Mouse (Mus musculus) neural tube, embryonic 13.5 days (tissue): Measurements from ENCODE around the gene AU018091. TPM values are rescaled to one million over a fixed set of nuclear protein-coding genes. Genes with fewer than 3 reads are reported as not detected.
A peak's percentile ranks its signal among the peaks of the same experiment; 100 is the strongest.
"Not testable (repeated sequence)": the region's sequence is repeated elsewhere in the genome, so short reads cannot be mapped to it uniquely, and the experiment has no call there.

Experiments
- ATAC-seq: fragments of 200-750 bp; cut with Nextera tagmentation; 2 replicates; pipeline ENCODE4 v1.8.0; 2017; ENCODE audit warnings: low read depth, mild to moderate bottlenecking, moderate TSS enrichment, moderate library complexity
- H3K27ac ChIP-seq: fragments of 300-500 bp; sonication (generic); replicated peaks from 2 replicates; pipeline ENCODE4 v1.5.1; 2015; ENCODE audit warnings: moderate library complexity, mild to moderate bottlenecking, inconsistent platforms
- H3K27me3 ChIP-seq: fragments of 300-500 bp; sonication (generic); 2 replicates; pipeline ENCODE4 v1.6.1; 2015; ENCODE audit warnings: mild to moderate bottlenecking, inconsistent platforms
- H3K36me3 ChIP-seq: fragments of 300-500 bp; sonication (generic); 2 replicates; pipeline ENCODE4 v1.6.1; 2015; ENCODE audit warnings: mild to moderate bottlenecking, inconsistent platforms
- H3K4me1 ChIP-seq: fragments of 300-500 bp; sonication (generic); replicated peaks from 2 replicates; pipeline ENCODE4 v1.6.1; 2015; ENCODE audit warnings: inconsistent platforms
- H3K4me2 ChIP-seq: fragments of 300-500 bp; sonication (generic); 2 replicates; pipeline ENCODE4 v1.6.1; 2015; ENCODE audit warnings: inconsistent platforms, mild to moderate bottlenecking, moderate library complexity
- H3K4me3 ChIP-seq: fragments of 300-500 bp; sonication (generic); 2 replicates; pipeline ENCODE4 v1.5.1; 2015; ENCODE audit warnings: mild to moderate bottlenecking, inconsistent platforms
- H3K9ac ChIP-seq: fragments of 300-500 bp; sonication (generic); 2 replicates; pipeline ENCODE4 v1.6.1; 2015; ENCODE audit warnings: moderate library complexity, mild to moderate bottlenecking, inconsistent platforms
- H3K9me3 ChIP-seq: fragments of 300-500 bp; sonication (generic); 2 replicates; pipeline ENCODE4 v1.6.1; 2016; ENCODE audit warnings: inconsistent platforms
- WGBS: fragments of 180-500 bp; shearing (Covaris S2); methylation state at CpG from one replicate; pipeline ENCODE4 v1.1.7; 2015; 5-methylcytosine and 5-hydroxymethylcytosine counted together
- microRNA counts: library from miRNA; unstranded; fragments of <30 nt; microRNA quantifications from one replicate; lab custom pipeline; 2016
- microRNA-seq: library from miRNA; unstranded; fragments of <30 nt; microRNA quantifications from one replicate; pipeline ENCODE4, GENCODE M21; 2016
- polyA plus RNA-seq: library from polyadenylated mRNA; unstranded; fragments of >200 nt; fragmentation: Nextera tagmentation; extraction: Ambion mirVana; gene quantifications from 2 replicates; pipeline ENCODE4 v1.2.1, GENCODE M21; 2015

AU018091 gene
- polyA plus RNA-seq, 1 experiment from 2014 or later: not detected

GRCm38 (mm10) chr7:3164381-3164780 is 4.6 kb downstream of the AU018091 start:
- H3K36me3 ChIP-seq: no peaks in the 10 kb centered on the region
- H3K4me2 ChIP-seq: no peak overlapping the region
- no peak for ATAC-seq
- 0 out of 2 replicates have a peak, but pooled peaks cover 10% of the 10 kb centered on the region for H3K9me3 ChIP-seq
- H3K4me3 ChIP-seq: no peak overlapping the region
- no peak overlapping the region for H3K9ac ChIP-seq
- no peak overlapping the region for H3K27ac ChIP-seq
- 83% methylated on average over 6 of the region's 6 CpGs for WGBS
- no peaks in the 10 kb centered on the region for H3K4me1 ChIP-seq
- no peaks in the 10 kb centered on the region for H3K27me3 ChIP-seq

GRCm38 (mm10) chr7:3150376-3150775 is 18.6 kb downstream of the AU018091 start:
- H3K4me3 ChIP-seq: no peak overlapping the region
- no peaks in the 10 kb centered on the region for H3K27me3 ChIP-seq
- no peaks in the 10 kb centered on the region for H3K36me3 ChIP-seq
- ATAC-seq: no peak
- H3K4me1 ChIP-seq: no peaks in the 10 kb centered on the region
- no peak overlapping the region for H3K4me2 ChIP-seq
- peaks cover 17% of the 10 kb centered on the region for H3K9me3 ChIP-seq
- no peak overlapping the region for H3K9ac ChIP-seq
- WGBS: 88% methylated on average over 1 of the region's 1 CpGs
- H3K27ac ChIP-seq: no peak overlapping the region

DNA sequence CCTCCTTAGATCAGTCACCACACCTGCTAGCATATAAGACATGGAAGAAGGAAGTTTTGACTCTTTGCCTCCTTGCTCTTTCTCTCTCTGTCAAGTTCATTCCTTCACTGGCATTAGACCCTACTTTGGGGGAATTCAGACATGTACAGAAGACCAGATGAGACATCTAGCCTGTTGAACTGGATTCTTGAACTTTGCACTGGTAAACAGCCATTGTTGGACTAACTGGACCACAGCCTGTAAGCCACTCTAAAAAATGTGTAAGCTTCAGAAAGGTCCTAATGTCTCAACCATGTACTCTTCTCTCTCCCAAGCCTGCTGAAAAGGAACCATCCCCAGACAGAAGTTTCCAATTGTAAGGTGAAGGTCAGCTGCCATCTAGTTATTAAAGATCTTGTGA is 22.9 kb downstream of the AU018091 start:
- no peak for ATAC-seq
- H3K4me1 ChIP-seq: no peaks in the 10 kb centered on the region

DNA sequence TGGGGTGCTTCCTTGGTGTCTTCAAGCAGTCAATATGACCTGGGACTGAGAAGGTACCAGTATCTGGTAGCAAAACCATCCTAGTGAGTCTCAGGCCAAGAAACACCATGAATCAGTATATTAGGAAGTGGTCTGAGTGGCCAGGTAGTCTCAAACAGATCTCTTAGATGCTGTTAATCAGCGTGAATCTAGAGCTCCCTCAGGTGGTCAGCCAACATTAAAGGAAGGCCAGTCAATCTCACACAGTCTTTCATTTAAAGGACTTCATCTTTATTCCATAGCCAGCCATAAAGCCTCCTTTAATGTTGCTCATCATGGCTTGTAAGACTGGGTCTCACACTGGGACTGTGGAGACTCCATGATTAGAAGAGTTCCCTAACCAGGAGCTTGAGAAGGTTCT is 25.7 kb downstream of the AU018091 start:
- no peak for ATAC-seq

More for the DNA sequence above, 22.9 kb downstream of the AU018091 start:
- no peak overlapping the region for H3K27ac ChIP-seq
- no peak overlapping the region for H3K4me2 ChIP-seq
- H3K27me3 ChIP-seq: no peaks in the 10 kb centered on the region
- H3K9ac ChIP-seq: no peak overlapping the region
- no peak overlapping the region for H3K4me3 ChIP-seq
- H3K36me3 ChIP-seq: no peaks in the 10 kb centered on the region
- peaks cover 18% of the 10 kb centered on the region for H3K9me3 ChIP-seq

GRCm38 (mm10) chr7:3135606-3136005 is 33.4 kb downstream of the AU018091 start:
- H3K27me3 ChIP-seq: no peaks in the 10 kb centered on the region
- no peak overlapping the region for H3K4me3 ChIP-seq
- 78% methylated on average over 4 of the region's 4 CpGs for WGBS
- H3K36me3 ChIP-seq: no peaks in the 10 kb centered on the region
- no peaks in the 10 kb centered on the region for H3K4me1 ChIP-seq
- H3K27ac ChIP-seq: no peak overlapping the region
- ATAC-seq: no peak
- H3K9ac ChIP-seq: no peak overlapping the region
- no peak overlapping the region for H3K4me2 ChIP-seq
- peaks cover 27% of the 10 kb centered on the region for H3K9me3 ChIP-seq

More for the DNA sequence above, 25.7 kb downstream of the AU018091 start:
- no peak overlapping the region for H3K9ac ChIP-seq
- no peak overlapping the region for H3K4me2 ChIP-seq
- no peak overlapping the region for H3K27ac ChIP-seq
- no peaks in the 10 kb centered on the region for H3K27me3 ChIP-seq
- no peak overlapping the region for H3K4me3 ChIP-seq
- H3K36me3 ChIP-seq: no peaks in the 10 kb centered on the region
- 15% methylated on average over 1 of the region's 1 CpGs for WGBS
- H3K9me3 ChIP-seq: peaks cover 17% of the 10 kb centered on the region
- no peaks in the 10 kb centered on the region for H3K4me1 ChIP-seq

- Histone ChIP-seq H3K4me3 (no peak overlapping the region), H3K27me3 (no peaks in the 10 kb centered on the region), H3K9ac (no peak overlapping the region), H3K36me3 (no peaks in the 10 kb centered on the region), H3K4me1 (no peaks in the 10 kb centered on the region), H3K27ac (no peak overlapping the region), H3K4me2 (no peak overlapping the region), H3K9me3 (peaks cover 22% of the 10 kb centered on the region)
- ATAC-seq: no peak
- 84% methylated on average over 1 of the region's 1 CpGs for WGBS
Observed at GRCm38 (mm10) chr7:3134654-3135053, 34.3 kb downstream of the AU018091 start.

GRCm38 (mm10) chr7:3130342-3130741 is 38.7 kb downstream of the AU018091 start:
- Histone ChIP-seq H3K4me2 (no peak overlapping the region), H3K27ac (no peak overlapping the region), H3K36me3 (no peaks in the 10 kb centered on the region), H3K9ac (no peak overlapping the region), H3K4me1 (no peaks in the 10 kb centered on the region), H3K27me3 (no peaks in the 10 kb centered on the region), H3K9me3 (peaks cover 22% of the 10 kb centered on the region), H3K4me3 (no peak overlapping the region)
- no peak for ATAC-seq
- 42% methylated on average over 1 of the region's 1 CpGs for WGBS

- not testable (repeated sequence) for ATAC-seq, H3K27me3 ChIP-seq, H3K4me1 ChIP-seq, H3K4me2 ChIP-seq, H3K36me3 ChIP-seq, H3K4me3 ChIP-seq, H3K27ac ChIP-seq, H3K9ac ChIP-seq
- H3K9me3 ChIP-seq: peaks cover 12% of the 10 kb centered on the region; the same call in 1 of the 2 replicates
Observed at GRCm38 (mm10) chr7:3128564-3128963, 40.4 kb downstream of the AU018091 start.

GRCm38 (mm10) chr7:3111193-3111592 is 57.8 kb downstream of the AU018091 start:
- not testable (repeated sequence) for H3K9me3 ChIP-seq, H3K27me3 ChIP-seq, ATAC-seq, H3K9ac ChIP-seq, H3K27ac ChIP-seq, H3K4me2 ChIP-seq, H3K4me1 ChIP-seq, H3K36me3 ChIP-seq, H3K4me3 ChIP-seq
- no CpG with 5 or more reads among the region's 6 CpGs for WGBS

DNA sequence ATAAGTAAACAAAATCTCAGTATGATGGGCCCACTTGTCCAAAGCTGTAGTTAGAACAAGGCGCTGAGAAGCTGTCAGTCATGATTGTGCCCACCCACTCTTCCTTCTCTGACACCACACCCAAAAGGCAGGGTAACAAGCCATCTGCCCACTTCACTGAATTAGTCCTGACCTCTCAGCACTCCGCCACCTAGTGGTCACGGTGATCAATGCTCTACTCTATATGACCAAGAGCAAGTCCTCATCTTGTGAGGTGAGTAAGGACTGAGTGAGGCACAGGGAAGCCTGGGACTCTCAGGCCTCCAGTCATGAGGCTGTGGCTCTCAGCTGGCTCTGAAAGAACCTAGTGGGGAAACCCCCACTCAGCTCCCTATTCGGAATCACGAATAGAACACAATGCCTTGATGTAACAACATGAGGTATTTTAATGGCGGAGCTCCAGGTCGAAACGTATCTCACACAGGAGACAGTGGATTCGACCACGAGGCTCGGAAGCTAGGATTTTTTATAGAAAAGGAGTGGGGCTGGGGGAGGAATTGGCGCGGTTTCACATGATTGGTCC is 62.4 kb downstream of the AU018091 start:
- not testable (repeated sequence) for ATAC-seq, H3K4me2 ChIP-seq, H3K27ac ChIP-seq

More for the DNA sequence above, 62.4 kb downstream of the AU018091 start:
- not testable (repeated sequence) for H3K36me3 ChIP-seq, H3K4me1 ChIP-seq, H3K9me3 ChIP-seq, H3K27me3 ChIP-seq, H3K4me3 ChIP-seq, H3K9ac ChIP-seq
- WGBS: 70% methylated on average over 13 of the region's 13 CpGs

MicroRNAs encoded within 50 kb of the gene (microRNA counts, 519-probe panel; counts per million panel counts)
- microRNA mmu-miR-290-3p (lab: Ali Mortazavi, UCI): 1,833 counts per million, percentile 12 among the panel's probes with 10 or more counts
- microRNA mmu-miR-290-5p (lab: Ali Mortazavi, UCI): not detected
- microRNA mmu-miR-291a-3p (lab: Ali Mortazavi, UCI): 971 counts per million, percentile 2 among the panel's probes with 10 or more counts
- microRNA mmu-miR-291a-5p (lab: Ali Mortazavi, UCI): not detected
- not detected for microRNA mmu-miR-292-5p (lab: Ali Mortazavi, UCI)

Small RNA genes lying within 50 kb of the gene (microRNA-seq; reads per million reads assigned to microRNA genes)
- gene Mir290a (not detected), gene Mir290b (not detected), gene Mir291a (0.59 reads per million), gene Mir292 (not detected), gene Mir292b (not detected)

Other genes with a start within 250 kb of the AU018091 start
- gene Nlrp12, start 80.5 kb upstream of the AU018091 start, polyA plus RNA-seq: not detected in 2 replicates
- 40.4 and 46.4 TPM in 2 replicates for gene Myadm, start 119.9 kb upstream of the AU018091 start, polyA plus RNA-seq
- gene Prkcg, start 120.0 kb upstream of the AU018091 start, polyA plus RNA-seq: 0.64 and 0.76 TPM in 2 replicates
- 4.2 and 4.5 TPM in 2 replicates for gene Cacng7, start 163.8 kb upstream of the AU018091 start, polyA plus RNA-seq
- gene Cacng8, start 221.5 kb upstream of the AU018091 start, polyA plus RNA-seq: 12.1 and 12.8 TPM in 2 replicates